Mouse (Mus musculus): ENCODE data around the gene Hist2h3c1. TPM values are rescaled to one million over a fixed set of nuclear protein-coding genes. Genes with fewer than 3 reads are reported as not detected.
"Not testable (repeated sequence)": the region's sequence is repeated elsewhere in the genome, so short reads cannot be mapped to it uniquely, and the experiment has no call there.

The Hist2h3c1 gene
- polyA plus RNA-seq, 1 experiment from 2014 or later: 0.91 TPM

- Histone ChIP-seq H3K27ac (ENCODE audit: low read depth, low read length) (no peak overlapping the region), H3K4me1 (ENCODE audit: control insufficient read depth, insufficient read depth, low read length) (no peaks in the 10 kb centered on the region), H3K9me3 (ENCODE audit: control insufficient read depth, low read length) (no peaks in the 10 kb centered on the region), H3K27me3 (ENCODE audit: control insufficient read depth, insufficient read depth, low read length) (no peaks in the 10 kb centered on the region), H3K9ac (ENCODE audit: low read depth, low read length) (no peak overlapping the region), H3K4me2 (replicated peaks; ENCODE audit: low read depth, low read length) (no peak overlapping the region), H3K36me3 (ENCODE audit: control insufficient read depth, insufficient read depth, low read length) (no peaks in the 10 kb centered on the region), H3K4me3 (ENCODE audit: low read length) (no peak overlapping the region)
- 81% methylated on average over 3 of the region's 3 CpGs for WGBS
- ATAC-seq (ENCODE audit: low FRiP score, low TSS enrichment): no peak
These were observed 42.7 kb downstream of the Hist2h3c1 start for GRCm38 (mm10) chr3:96289201-96289600.

GRCm38 (mm10) chr3:96290727-96291126, 44.2 kb downstream of the Hist2h3c1 start:
- H3K27ac ChIP-seq (ENCODE audit: low read depth, low read length); H3K36me3 ChIP-seq (ENCODE audit: control insufficient read depth, insufficient read depth, low read length); H3K27me3 ChIP-seq (ENCODE audit: control insufficient read depth, insufficient read depth, low read length); H3K4me3 ChIP-seq (ENCODE audit: low read length); ATAC-seq (ENCODE audit: low FRiP score, low TSS enrichment); H3K9me3 ChIP-seq (ENCODE audit: control insufficient read depth, low read length); H3K4me2 ChIP-seq (replicated peaks; ENCODE audit: low read depth, low read length); H3K9ac ChIP-seq (ENCODE audit: low read depth, low read length); H3K4me1 ChIP-seq (ENCODE audit: control insufficient read depth, insufficient read depth, low read length): not testable (repeated sequence)
- 94% methylated on average over 3 of the region's 3 CpGs for WGBS

DNA sequence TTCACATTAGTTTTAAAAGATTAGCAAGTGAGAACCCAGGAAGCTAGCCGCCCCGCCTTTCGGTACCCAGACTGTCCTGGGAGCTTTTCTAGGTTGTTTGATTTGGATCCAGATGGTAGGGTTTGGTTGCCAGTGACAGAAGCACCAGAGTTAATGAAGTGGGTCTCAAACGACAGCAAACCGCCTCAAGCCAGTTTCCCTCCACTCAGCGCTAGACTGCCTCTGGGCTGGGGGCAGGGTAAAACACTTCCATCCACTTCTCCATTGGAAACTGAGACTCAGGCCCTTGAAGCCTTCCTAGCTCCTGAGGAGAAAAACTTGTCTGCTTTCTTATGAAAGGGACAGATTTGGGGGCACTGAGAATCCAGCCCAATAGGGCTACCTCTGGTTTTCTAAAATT, 46.2 kb downstream of the Hist2h3c1 start:
- 51% methylated on average over 6 of the region's 6 CpGs for WGBS
- Histone ChIP-seq H3K4me1 (ENCODE audit: control insufficient read depth, insufficient read depth, low read length) (no peaks in the 10 kb centered on the region), H3K9me3 (ENCODE audit: control insufficient read depth, low read length) (no peaks in the 10 kb centered on the region), H3K4me3 (ENCODE audit: low read length) (no peak overlapping the region), H3K27ac (ENCODE audit: low read depth, low read length) (no peak overlapping the region), H3K27me3 (ENCODE audit: control insufficient read depth, insufficient read depth, low read length) (no peaks in the 10 kb centered on the region), H3K36me3 (ENCODE audit: control insufficient read depth, insufficient read depth, low read length) (no peaks in the 10 kb centered on the region), H3K9ac (ENCODE audit: low read depth, low read length) (no peak overlapping the region), H3K4me2 (replicated peaks; ENCODE audit: low read depth, low read length) (no peak overlapping the region)
- ATAC-seq (ENCODE audit: low FRiP score, low TSS enrichment): no peak

DNA sequence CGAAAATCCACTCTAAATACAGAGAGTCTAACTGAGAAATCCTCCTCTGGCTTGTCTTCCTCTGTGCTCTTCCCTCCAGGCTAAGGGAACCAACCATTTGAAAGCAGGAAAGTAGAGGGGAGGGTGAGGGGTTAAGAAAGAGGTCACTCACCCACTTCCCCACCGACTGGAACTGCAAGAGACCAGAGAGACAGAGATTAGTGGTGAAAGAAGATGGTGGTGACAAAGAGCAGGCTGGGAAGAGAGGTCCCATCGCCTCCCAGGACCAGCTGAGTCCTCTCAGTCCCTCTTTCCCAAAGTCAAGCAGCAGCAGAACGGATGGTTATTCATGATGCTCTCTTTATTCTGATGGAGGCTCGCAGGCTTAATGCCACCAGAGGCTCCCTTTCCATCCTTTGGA, 46.9 kb downstream of the Hist2h3c1 start:
- 49% methylated on average over 5 of the region's 5 CpGs for WGBS
- no peaks in the 10 kb centered on the region for H3K9me3 ChIP-seq (ENCODE audit: control insufficient read depth, low read length)
- ATAC-seq (ENCODE audit: low FRiP score, low TSS enrichment): no peak

GRCm38 (mm10) chr3:96293787-96294186, 47.3 kb downstream of the Hist2h3c1 start, which contains the start of gene Fcgr1:
Gene Fcgr1 (minus strand): TSS chr3:96293969.
- Histone ChIP-seq H3K4me1 (ENCODE audit: control insufficient read depth, insufficient read depth, low read length) (no peaks in the 10 kb centered on the region), H3K27ac (ENCODE audit: low read depth, low read length) (no peak within 1 kb of the TSS), H3K4me3 (ENCODE audit: low read length) (no peak within 1 kb of the TSS), H3K9me3 (ENCODE audit: control insufficient read depth, low read length) (no peaks in the 10 kb centered on the region), H3K36me3 (ENCODE audit: control insufficient read depth, insufficient read depth, low read length) (no peaks in the 10 kb centered on the region), H3K4me2 (replicated peaks; ENCODE audit: low read depth, low read length) (no peak within 1 kb of the TSS), H3K9ac (ENCODE audit: low read depth, low read length) (no peak within 1 kb of the TSS), H3K27me3 (ENCODE audit: control insufficient read depth, insufficient read depth, low read length) (no peaks in the 10 kb centered on the region)
- 81% methylated on average over 4 of the region's 4 CpGs for WGBS
- ATAC-seq (ENCODE audit: low FRiP score, low TSS enrichment): no peak

More for the DNA sequence above, 46.9 kb downstream of the Hist2h3c1 start:
- no peak overlapping the region for H3K27ac ChIP-seq (ENCODE audit: low read depth, low read length)
- H3K9ac ChIP-seq (ENCODE audit: low read depth, low read length): no peak overlapping the region
- H3K36me3 ChIP-seq (ENCODE audit: control insufficient read depth, insufficient read depth, low read length): no peaks in the 10 kb centered on the region
- H3K4me1 ChIP-seq (ENCODE audit: control insufficient read depth, insufficient read depth, low read length): no peaks in the 10 kb centered on the region
- no peaks in the 10 kb centered on the region for H3K27me3 ChIP-seq (ENCODE audit: control insufficient read depth, insufficient read depth, low read length)
- no peak overlapping the region for H3K4me2 ChIP-seq (replicated peaks; ENCODE audit: low read depth, low read length)
- H3K4me3 ChIP-seq (ENCODE audit: low read length): no peak overlapping the region

Small RNA genes within 50 kb of the gene (microRNA-seq; reads per million reads assigned to microRNA genes)
- gene Gm44492 (0.84 reads per million), gene Gm47311 (not detected), gene Gm47313 (not detected)

Other genes with a start within 250 kb of the Hist2h3c1 start
- 24.3 and 33.0 TPM in 2 replicates for gene Vps45, start 188.2 kb upstream of the Hist2h3c1 start, polyA plus RNA-seq (2014; fragmentation: Nextera tagmentation; extraction: Ambion mirVana)
- 9.4 and 18.1 TPM in 2 replicates for gene Otud7b, start 142.2 kb upstream of the Hist2h3c1 start, polyA plus RNA-seq (2014; fragmentation: Nextera tagmentation; extraction: Ambion mirVana)
- 14.0 and 22.6 TPM in 2 replicates for gene Mtmr11, start 84.7 kb upstream of the Hist2h3c1 start, polyA plus RNA-seq (2014; fragmentation: Nextera tagmentation; extraction: Ambion mirVana)
- gene Sf3b4, start 74.4 kb upstream of the Hist2h3c1 start, polyA plus RNA-seq (2014; fragmentation: Nextera tagmentation; extraction: Ambion mirVana): 220 and 235 TPM in 2 replicates
- 2.2 and 3.3 TPM in 2 replicates for gene Sv2a, start 65.5 kb upstream of the Hist2h3c1 start, polyA plus RNA-seq (2014; fragmentation: Nextera tagmentation; extraction: Ambion mirVana)
- gene Bola1, start 27.0 kb upstream of the Hist2h3c1 start, polyA plus RNA-seq (2014; fragmentation: Nextera tagmentation; extraction: Ambion mirVana): 65.0 and 70.9 TPM in 2 replicates
- 2.2 and 2.4 TPM in 2 replicates for gene Hist2h2ab, start 26.8 kb upstream of the Hist2h3c1 start, polyA plus RNA-seq (2014; fragmentation: Nextera tagmentation; extraction: Ambion mirVana)
- 11.3 and 17.1 TPM in 2 replicates for gene Hist2h2ac, start 25.8 kb upstream of the Hist2h3c1 start, polyA plus RNA-seq (2014; fragmentation: Nextera tagmentation; extraction: Ambion mirVana)
- 9.2 and 13.1 TPM in 2 replicates for gene Hist2h2be, start 25.6 kb upstream of the Hist2h3c1 start, polyA plus RNA-seq (2014; fragmentation: Nextera tagmentation; extraction: Ambion mirVana)
- 5.4 and 6.9 TPM in 2 replicates for gene Hist2h3c2, start 7.6 kb upstream of the Hist2h3c1 start, polyA plus RNA-seq (2014; fragmentation: Nextera tagmentation; extraction: Ambion mirVana)
- 33.3 and 69.4 TPM in 2 replicates for gene Hist2h2aa2, start 6.4 kb upstream of the Hist2h3c1 start, polyA plus RNA-seq (2014; fragmentation: Nextera tagmentation; extraction: Ambion mirVana)
- 18.3 and 20.3 TPM in 2 replicates for gene Hist2h2aa1, start 1.2 kb upstream of the Hist2h3c1 start, polyA plus RNA-seq (2014; fragmentation: Nextera tagmentation; extraction: Ambion mirVana)
- gene Hist2h4, start 16.6 kb downstream of the Hist2h3c1 start, polyA plus RNA-seq (2014; fragmentation: Nextera tagmentation; extraction: Ambion mirVana): 8.9 and 10.8 TPM in 2 replicates
- 72.6 and 85.9 TPM in 2 replicates for gene Hist2h3b, start 22.0 kb downstream of the Hist2h3c1 start, polyA plus RNA-seq (2014; fragmentation: Nextera tagmentation; extraction: Ambion mirVana)
- gene Hist2h2bb, start 23.1 kb downstream of the Hist2h3c1 start, polyA plus RNA-seq (2014; fragmentation: Nextera tagmentation; extraction: Ambion mirVana): 21.8 and 45.2 TPM in 2 replicates
- 1.8 and 2.2 TPM in 2 replicates for gene Fcgr1, start 47.3 kb downstream of the Hist2h3c1 start, polyA plus RNA-seq (2014; fragmentation: Nextera tagmentation; extraction: Ambion mirVana)
- gene BC107364, start 205.6 kb downstream of the Hist2h3c1 start, polyA plus RNA-seq (2014; fragmentation: Nextera tagmentation; extraction: Ambion mirVana): 0.20 TPM in 1 of 2 replicates, not detected in the other